16 mouse cellular contexts compared by ENCODE assay signal in the genomic region with DNA sequence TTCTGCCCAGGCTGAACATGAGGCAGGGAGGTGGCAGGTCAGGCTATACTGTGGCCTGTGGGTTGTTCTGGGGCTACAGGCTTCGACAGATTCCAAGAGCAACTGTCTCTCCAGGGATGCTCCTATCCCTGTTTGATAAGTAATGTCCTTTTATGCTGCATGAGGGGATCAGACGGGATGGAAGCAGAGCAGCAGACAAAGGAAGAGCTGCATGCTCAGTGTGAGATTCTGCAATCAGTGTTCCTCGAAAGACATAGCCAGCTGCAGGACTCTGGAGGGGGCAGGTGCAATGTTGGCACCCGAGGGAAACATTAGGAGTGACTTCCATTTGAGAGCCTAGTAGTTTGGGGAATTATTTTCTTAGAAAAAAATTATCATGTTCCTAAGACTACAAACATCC.
DNase-seq lines count a peak whose midpoint lies in the region; ATAC-seq lines count a peak whose summit lies in the region.
"Had no signal": no experiment of that assay in that cellular context is flagged by ENCODE, and none has a peak within 500 bp of the region (broad histone marks: within the 10 kb centered on the region; RNA-seq: fewer than 3 reads in every experiment).

No protein-coding gene starts in this region.

- no peak overlapping the region for H3K4me3 ChIP-seq in hindbrain, embryonic 12.5 days
- no peak overlapping the region for H3K4me3 ChIP-seq in midbrain, embryonic 12.5 days
- no peak overlapping the region for H3K4me3 ChIP-seq in neural tube, embryonic 15.5 days (replicated peaks)
- no peak overlapping the region for H3K4me3 ChIP-seq in kidney, embryonic 14.5 days (ENCODE audit: low read length)
- H3K4me3 ChIP-seq: embryonic facial prominence, embryonic 12.5 days; heart, adult 2 months had no signal

- H3K4me1 ChIP-seq in hindbrain, embryonic 12.5 days = peaks cover 9% of the 10 kb centered on the region; the same call in 1 of the 2 replicates
- H3K4me1 ChIP-seq in midbrain, embryonic 12.5 days = peaks cover 7% of the 10 kb centered on the region; the same call in 1 of the 2 replicates
- peaks cover 10% of the 10 kb centered on the region for H3K4me1 ChIP-seq in neural tube, embryonic 15.5 days
- no peaks in the 10 kb centered on the region for H3K4me1 ChIP-seq in kidney, embryonic 14.5 days (ENCODE audit: control insufficient read depth, insufficient read depth, low read length)
- H3K4me1 ChIP-seq: embryonic facial prominence, embryonic 12.5 days had no signal

- peak; percentile 66 for DNase-seq in heart, adult 11 months
- DNase-seq in heart, adult 8-10 months (ENCODE audit: low spot score) = no peak
- no peak for DNase-seq in frontal cortex, postnatal 36 days (ENCODE audit: low spot score in 2 of 2)
- DNase-seq: adrenal gland, postnatal 25 days; cerebellum, adult 8-10 months; heart, adult 2 months; kidney, adult 2 months; kidney, postnatal 36 days; lung, postnatal 14 days; right cerebral cortex, postnatal 4 days; thymus, postnatal 36 days had no signal

- H3K27me3 ChIP-seq in hindbrain, embryonic 12.5 days = no peaks in the 10 kb centered on the region
- H3K27me3 ChIP-seq in midbrain, embryonic 12.5 days = no peaks in the 10 kb centered on the region
- H3K27me3 ChIP-seq in neural tube, embryonic 15.5 days (replicated peaks) = no peaks in the 10 kb centered on the region
- H3K27me3 ChIP-seq in kidney, embryonic 14.5 days (ENCODE audit: control insufficient read depth, insufficient read depth, low read length) = no peaks in the 10 kb centered on the region
- H3K27me3 ChIP-seq: embryonic facial prominence, embryonic 12.5 days had no signal

- peak overlapping the region; percentile 66 for H3K27ac ChIP-seq in hindbrain, embryonic 12.5 days
- peak overlapping the region; percentile 72 for H3K27ac ChIP-seq in midbrain, embryonic 12.5 days (replicated peaks)
- H3K27ac ChIP-seq in neural tube, embryonic 15.5 days (replicated peaks) = peak overlapping the region; percentile 60
- H3K27ac ChIP-seq in kidney, embryonic 14.5 days (ENCODE audit: low read depth, low read length) = no peak overlapping the region
- H3K27ac ChIP-seq: embryonic facial prominence, embryonic 12.5 days; heart, adult 2 months had no signal

- H3K9ac ChIP-seq in hindbrain, embryonic 12.5 days = no peak overlapping the region
- H3K9ac ChIP-seq in midbrain, embryonic 12.5 days (replicated peaks) = no peak overlapping the region
- no peak overlapping the region for H3K9ac ChIP-seq in neural tube, embryonic 15.5 days (replicated peaks)
- H3K9ac ChIP-seq in kidney, embryonic 14.5 days (ENCODE audit: low read depth, low read length) = no peak overlapping the region
- H3K9ac ChIP-seq: embryonic facial prominence, embryonic 12.5 days had no signal

- H3K4me2 ChIP-seq in hindbrain, embryonic 12.5 days (replicated peaks) = no peak overlapping the region
- H3K4me2 ChIP-seq in midbrain, embryonic 12.5 days (replicated peaks) = no peak overlapping the region
- H3K4me2 ChIP-seq in neural tube, embryonic 15.5 days = no peak overlapping the region
- H3K4me2 ChIP-seq in kidney, embryonic 14.5 days (replicated peaks; ENCODE audit: low read depth, low read length) = no peak overlapping the region
- H3K4me2 ChIP-seq: embryonic facial prominence, embryonic 12.5 days had no signal

- H3K9me3 ChIP-seq in hindbrain, embryonic 12.5 days (replicated peaks) = no peaks in the 10 kb centered on the region
- H3K9me3 ChIP-seq in midbrain, embryonic 12.5 days = no peaks in the 10 kb centered on the region
- H3K9me3 ChIP-seq in neural tube, embryonic 15.5 days (replicated peaks) = no peaks in the 10 kb centered on the region
- H3K9me3 ChIP-seq in kidney, embryonic 14.5 days (ENCODE audit: control insufficient read depth, low read length) = no peaks in the 10 kb centered on the region
- H3K9me3 ChIP-seq: embryonic facial prominence, embryonic 12.5 days had no signal

- ATAC-seq in hindbrain, embryonic 12.5 days (ENCODE audit: low FRiP score) = no peak
- no peak for ATAC-seq in midbrain, embryonic 12.5 days (ENCODE audit: low FRiP score, low read depth)
- no peak for ATAC-seq in neural tube, embryonic 15.5 days (ENCODE audit: low FRiP score)
- ATAC-seq in kidney, embryonic 14.5 days (ENCODE audit: low FRiP score, low TSS enrichment) = no peak

- no peaks in the 10 kb centered on the region for H3K36me3 ChIP-seq in hindbrain, embryonic 12.5 days
- H3K36me3 ChIP-seq in midbrain, embryonic 12.5 days = no peaks in the 10 kb centered on the region
- H3K36me3 ChIP-seq in neural tube, embryonic 15.5 days = peaks cover 3% of the 10 kb centered on the region; the same call in 1 of the 2 replicates
- H3K36me3 ChIP-seq in kidney, embryonic 14.5 days (ENCODE audit: control insufficient read depth, insufficient read depth, low read length) = no peaks in the 10 kb centered on the region
- H3K36me3 ChIP-seq: embryonic facial prominence, embryonic 12.5 days had no signal

- WGBS in hindbrain, embryonic 12.5 days = 31% methylated on average over 4 of the region's 4 CpGs
- WGBS in midbrain, embryonic 12.5 days = 24% methylated on average over 4 of the region's 4 CpGs
- WGBS in neural tube, embryonic 15.5 days = 34% methylated on average over 4 of the region's 4 CpGs
- 58% methylated on average over 4 of the region's 4 CpGs for WGBS in kidney, embryonic 14.5 days
